Mouse (Mus musculus): Measurements from ENCODE around the gene Gm20388.

The Gm20388 gene

DNA sequence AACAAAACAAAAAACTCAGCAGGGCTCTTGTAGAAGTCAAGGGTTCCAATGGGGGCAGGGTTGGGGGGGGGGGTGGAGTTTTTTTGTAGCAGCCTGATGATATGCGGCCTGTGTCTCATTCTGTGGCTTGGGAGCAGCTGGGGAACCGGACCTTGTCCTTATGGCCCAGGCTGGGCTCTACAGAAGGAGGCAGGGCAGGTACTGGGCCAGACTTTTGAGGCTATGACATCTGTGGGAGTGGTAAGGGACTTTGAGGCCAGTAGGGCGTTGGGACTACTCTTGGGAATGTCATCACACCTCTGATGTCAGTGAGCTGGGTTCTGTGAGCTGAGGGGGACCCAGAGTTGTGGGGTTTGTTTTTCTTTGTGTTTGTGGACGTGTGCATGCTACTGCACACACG, 584.8 kb downstream of the Gm20388 start:
- DNase-seq (ENCODE audit: extremely low spot score, low read depth, low spot score) = no peak

DNA sequence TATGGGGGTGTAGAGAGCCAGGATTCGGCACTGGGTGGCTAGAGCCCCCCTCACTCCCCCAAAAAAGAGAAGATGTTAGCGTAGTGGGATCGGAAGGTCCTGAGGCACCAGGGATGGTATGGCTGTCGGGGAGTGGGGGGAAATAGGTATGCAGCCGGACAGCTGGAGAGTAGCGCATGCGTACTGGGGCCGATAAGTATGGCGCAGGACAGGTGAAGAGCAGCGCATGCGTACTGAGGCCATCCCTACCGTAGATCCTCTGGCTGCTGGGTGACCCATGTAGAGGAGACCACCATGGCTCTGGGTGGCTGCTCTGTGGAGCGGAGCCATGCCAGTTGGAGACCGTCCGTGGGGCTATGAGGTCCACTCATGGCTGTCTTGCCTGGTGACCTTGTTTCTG, 585.8 kb downstream of the Gm20388 start:
- DNase-seq (ENCODE audit: extremely low spot score, low read depth, low spot score) = no peak

DNA sequence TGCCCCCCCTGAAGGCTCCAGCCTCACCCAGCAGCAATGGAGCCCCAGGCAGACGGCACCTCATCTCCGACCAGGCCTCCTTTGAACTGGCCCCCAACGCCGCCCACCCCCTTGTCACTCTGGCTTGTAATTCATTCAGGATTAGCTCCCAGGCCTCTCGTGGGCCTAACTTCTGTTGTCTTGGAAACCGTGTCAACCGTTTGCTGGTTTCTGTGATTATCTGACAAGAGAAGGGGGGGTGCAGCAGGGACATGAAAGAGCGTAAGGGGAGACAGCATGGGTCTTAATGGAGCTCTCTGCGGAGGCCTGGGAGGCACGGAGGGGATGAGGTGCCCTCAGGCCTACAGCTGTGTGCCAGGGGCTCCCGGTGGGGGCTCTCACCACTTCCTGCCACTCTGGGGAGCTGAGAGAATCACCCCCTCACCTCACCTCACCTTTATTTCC, 586.9 kb downstream of the Gm20388 start:
- DNase-seq (ENCODE audit: extremely low spot score, low read depth, low spot score) = no peak

DNA sequence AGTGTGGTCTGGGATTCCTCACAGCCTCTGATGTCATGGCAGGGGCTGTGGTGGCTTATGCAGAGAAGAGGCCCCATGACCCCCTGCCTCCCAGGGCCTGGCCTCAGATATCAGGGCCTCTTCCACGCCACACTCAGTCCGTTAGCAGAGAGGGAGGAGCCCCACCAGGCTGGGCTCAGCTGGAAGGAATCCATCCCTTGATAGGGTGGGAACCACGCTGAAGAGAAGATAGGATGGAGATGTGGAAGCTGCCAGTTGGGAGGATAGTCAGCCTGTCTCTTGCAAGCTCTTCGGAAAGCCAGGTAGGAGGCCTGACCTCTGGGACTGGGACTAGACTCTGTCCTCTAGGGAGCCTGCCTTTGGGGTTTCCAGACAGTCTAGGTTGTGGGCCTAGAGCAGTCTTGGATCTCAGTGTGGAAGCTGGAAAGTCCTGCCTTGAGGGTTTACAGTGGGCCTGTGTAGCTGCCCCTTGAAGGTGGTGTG, 587.7 kb downstream of the Gm20388 start:
- DNase-seq (ENCODE audit: extremely low spot score, low read depth, low spot score) = no peak

DNA sequence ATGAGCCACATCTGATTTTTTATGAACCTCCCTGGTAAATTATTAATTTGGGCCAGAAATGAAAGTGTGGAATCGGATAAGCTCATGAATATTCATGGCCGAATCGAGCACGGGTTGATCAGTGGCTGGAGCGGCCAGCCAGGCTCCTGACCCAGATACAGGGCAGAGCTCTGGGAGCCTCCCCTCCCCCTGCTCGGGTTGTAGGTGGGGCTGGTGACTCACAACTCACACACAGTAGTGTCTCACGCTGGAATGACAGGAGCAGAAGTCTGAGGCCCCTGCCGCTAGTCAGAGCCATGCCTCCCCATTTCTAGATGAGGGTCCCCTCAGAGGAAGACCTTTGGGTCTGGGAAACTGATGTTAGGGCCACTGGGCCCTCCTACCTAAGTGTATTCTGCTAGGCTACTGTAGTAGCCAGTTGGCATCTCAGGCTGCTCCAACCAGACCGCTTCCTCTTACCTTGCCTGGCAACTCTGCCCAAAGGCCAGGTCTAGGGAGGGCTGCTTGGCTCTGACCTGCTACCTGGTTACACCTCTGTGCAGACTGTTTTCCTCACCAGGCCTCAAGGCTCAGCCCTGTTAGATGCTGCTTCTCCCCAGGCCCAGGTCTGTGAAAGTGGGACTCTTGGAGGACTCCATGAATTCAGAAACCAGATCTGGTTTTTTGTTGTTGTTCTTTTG, 588.4 kb downstream of the Gm20388 start:
- DNase-seq (ENCODE audit: extremely low spot score, low read depth, low spot score) = no peak

DNA sequence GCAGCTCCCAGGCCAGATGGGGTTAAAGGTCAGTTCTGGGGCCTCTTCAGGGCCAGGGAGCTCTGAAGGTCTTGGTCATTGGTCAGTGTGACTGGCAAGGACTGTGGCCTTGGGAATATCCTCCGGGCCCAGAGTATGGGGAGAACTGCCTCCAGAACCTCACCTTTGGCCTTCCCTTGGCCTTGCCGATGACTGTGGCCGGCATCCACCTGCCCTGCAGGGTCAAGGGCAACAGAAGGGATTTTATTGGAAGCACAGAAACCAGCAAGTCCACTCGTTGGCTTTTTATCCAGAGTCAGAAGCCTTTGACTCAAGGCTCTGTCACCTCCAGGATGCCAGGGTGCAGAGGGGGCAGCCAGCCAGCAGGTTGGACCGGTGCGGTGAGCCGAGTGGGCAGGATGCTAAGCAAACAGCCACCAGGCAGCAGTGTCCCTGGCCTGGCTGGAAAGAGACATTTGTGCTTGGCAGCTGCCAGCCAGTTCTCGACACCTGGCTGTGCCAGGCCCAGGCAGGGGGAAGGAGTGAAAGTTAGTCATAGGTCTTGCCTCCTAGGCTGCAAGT, 590.1 kb downstream of the Gm20388 start:
- DNase-seq (ENCODE audit: extremely low spot score, low read depth, low spot score) = no peak

DNA sequence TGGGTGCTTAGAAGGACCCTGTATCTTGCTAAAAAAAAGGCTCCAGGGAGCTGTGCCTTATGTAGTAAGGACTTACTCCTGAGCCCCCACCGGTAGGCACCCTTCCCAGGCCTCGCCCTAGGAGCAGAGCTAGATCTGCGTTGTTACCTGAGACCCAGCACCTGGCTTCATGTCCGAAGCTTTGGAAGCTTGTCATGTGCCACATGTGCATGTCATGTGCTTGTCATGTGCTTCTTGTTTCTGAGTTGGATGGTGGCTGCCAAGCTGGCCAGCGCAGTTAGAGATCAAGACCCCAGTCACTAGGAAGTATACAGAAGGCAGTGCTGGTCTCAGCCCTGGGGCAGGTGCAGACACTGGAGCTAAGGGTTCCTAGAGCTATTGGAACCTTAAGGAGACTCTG, 590.8 kb downstream of the Gm20388 start:
- DNase-seq (ENCODE audit: extremely low spot score, low read depth, low spot score) = no peak

DNA sequence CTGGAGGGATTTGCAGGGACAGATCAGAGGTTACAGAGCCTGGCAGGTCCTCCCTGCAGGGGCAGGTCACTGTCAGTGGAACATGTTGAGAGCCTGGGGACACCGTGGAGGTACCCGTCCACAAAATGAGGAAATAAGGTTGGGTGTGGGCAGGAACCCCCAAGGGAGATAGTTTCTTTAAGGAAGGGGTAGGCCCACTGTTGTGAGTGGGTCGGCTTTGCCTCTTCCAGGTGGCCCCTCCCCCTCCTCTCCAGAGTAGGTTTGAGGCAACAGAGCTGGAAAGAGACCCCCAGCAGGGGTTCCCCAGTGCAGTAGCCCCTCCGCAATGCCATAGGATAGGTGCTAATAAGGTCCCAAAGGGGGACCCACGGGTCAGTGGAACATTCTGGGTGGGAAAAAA, 591.8 kb downstream of the Gm20388 start:
- no peak for DNase-seq (ENCODE audit: extremely low spot score, low read depth, low spot score)

DNA sequence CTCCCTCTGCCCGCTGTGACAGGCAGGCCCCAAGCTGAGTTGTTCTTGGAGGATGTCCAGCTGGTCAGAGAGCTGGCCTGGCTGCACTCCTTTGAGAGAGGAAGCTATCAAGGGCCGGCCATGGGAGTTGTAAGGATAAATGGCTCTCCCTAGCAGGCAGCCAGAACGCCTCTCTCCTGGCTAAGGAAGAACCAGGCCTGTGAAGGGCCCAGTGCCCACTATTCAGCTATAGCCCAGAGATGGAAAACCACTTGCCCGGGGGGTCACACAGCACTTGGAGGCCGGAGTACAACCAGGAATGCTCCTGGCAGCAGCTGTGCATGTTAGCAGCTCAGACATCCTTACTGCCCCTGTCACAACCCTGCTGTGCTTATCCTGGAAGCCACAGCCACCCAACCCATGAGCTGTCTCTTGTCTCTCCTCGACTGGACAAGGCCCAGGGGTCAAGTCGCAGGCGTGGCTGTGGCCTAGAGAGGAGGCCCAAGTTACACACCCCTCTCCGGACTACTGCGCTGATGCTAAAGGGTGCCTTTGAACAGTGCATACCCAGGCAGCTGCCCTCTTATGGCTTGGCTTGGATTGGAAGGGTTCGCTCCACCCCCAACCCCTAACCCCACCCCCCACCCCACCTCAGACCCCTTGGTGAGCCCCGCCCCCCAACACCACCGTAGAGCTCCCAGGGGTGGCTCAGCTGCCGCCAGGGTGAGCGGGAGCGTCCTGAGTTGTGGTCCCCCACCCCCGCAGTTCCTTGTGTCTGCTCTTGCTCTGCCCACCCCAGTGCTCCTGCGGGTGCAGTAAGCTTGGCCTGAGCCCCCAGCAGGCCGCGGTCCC, 593.8 kb downstream of the Gm20388 start:
- no peak for DNase-seq (ENCODE audit: extremely low spot score, low read depth, low spot score)

DNA sequence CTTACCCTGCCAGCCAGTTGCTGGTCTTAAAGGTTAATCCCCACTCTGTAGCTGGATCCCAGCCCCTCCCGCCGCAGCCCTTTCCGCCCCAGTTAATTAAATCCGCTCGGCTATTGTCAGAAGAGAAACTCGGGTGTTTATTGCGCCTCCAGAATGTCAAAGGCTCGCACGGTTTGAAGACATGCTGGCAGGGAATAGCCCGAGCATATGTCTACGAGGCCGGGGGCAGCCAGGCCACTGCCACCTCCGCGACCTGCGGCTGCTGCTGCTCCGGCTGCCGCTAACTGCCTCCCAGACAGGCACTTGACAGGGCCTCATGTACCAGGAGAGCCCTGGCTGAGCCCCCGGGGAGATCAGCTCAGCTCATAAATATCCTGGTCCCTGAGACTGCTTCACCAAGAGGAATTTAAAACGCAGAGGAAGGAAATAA, 594.5 kb downstream of the Gm20388 start:
- DNase-seq (ENCODE audit: extremely low spot score, low read depth, low spot score) = no peak

DNA sequence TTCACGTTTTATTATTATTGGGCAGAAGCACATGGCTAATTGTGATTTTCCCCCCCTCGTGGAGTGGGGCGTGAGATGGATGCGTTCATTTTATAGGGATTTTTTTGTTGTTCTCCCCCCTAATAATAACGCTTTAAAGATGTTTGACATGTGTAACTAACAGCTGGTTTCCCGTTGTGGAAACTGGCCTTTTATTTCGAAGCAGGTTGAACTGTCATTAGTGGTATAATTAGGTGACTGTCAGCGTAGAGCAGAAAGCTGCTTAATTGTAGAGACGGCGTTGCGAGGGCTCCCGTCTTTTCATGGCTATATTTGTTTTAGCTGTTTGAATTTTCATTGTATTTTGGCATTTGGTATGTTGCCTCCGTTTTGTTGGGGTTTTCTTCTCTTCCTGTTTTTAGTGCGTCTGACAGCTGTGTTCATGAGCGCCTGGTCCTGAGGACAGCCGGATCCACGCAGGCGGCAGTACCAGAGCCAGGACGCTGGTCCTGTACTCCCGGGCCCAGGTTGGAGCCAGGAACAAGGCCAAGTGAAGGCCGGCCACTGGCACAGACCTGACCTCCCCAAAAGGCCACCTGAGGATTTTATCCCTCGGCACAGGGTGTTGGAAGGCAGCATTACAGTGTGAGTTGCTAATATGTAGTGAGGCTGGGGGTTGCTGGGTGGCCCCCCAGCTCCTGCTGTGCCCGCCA, 595.1 kb downstream of the Gm20388 start:
- DNase-seq (ENCODE audit: extremely low spot score, low read depth, low spot score) = no peak

DNA sequence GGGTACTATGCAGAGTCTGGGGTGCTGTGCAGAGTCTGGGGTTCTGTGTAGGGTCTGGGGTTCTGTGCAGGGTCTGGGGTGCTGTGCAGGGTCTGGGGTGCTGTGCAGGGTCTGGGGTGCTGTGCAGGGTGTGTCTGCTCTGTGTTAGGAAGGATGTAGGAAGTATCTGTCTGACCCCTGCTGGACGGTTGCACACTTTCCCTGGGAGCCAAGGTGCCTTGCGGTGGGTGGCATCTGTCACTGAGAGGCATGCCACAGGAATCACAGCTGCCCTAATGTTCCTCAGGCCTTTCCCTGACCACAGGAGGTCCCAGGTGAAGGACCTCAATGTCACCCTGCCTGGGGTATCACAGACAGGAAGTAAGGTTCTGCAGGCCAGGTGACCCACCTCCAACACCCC, 595.9 kb downstream of the Gm20388 start:
- DNase-seq (ENCODE audit: extremely low spot score, low read depth, low spot score) = no peak

DNA sequence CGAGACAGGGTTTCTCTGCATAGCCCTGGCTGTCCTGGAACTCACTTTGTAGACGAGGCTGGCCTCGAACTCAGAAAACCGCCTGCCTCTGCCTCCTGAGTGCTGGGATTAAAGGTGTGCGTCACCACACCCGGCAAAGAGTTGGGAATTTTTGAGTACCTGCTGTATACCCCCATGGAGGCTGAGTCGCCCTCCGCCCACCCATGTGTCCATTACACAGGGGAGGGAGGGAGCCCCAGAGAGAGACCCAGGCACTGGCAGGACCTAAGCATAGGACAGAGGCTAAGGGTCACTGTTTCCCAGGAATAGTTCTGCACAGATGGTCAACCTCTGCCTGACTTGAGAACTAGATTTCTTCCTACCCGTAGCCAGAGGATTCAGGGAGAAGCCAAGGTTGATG, 596.6 kb downstream of the Gm20388 start:
- no peak for DNase-seq (ENCODE audit: extremely low spot score, low read depth, low spot score)

DNA sequence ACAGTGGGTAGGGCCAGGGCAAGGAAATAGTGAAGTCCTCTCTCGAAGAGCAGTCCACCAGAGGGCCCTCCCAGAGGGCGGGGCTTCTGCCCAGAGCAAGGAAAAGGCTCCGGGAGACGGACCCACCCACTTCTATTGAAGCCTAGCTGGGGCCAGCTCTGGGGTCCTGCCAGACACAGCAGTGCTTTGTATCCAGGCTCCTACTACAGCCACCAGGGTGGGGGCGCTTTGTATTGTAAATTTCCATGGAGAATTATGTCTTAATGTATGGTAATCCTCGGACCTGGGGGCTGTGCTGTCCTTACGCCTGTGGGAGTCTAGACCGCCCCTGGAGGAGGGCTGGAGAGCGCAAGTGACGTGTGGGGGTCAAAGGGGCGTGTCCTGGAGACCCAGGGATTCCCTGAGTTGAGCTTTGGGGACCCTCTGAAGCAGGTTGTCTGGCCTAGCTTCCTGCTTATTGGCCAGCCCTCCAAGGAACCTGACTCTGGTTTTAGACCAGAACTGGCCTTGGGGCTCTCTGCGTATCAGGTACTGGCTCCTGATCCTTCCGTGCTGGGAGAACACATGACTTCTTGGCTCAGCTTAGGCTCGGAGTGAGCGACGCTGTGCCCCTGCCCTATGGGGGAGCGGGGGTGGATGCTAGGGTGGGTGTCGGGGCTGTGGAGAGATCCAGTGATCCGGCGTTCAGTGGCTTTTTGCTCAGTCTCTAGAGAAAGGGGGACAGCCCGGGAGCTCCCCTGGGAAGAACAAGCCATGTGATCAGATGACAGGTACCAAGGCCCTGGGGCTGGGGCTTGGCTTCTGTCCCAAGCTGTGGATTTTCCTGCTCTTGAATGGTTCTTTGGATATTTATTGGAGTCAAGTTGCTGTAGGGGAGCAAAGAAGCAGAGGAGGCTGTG, 598.7 kb downstream of the Gm20388 start:
- DNase-seq (ENCODE audit: extremely low spot score, low read depth, low spot score) = no peak

DNA sequence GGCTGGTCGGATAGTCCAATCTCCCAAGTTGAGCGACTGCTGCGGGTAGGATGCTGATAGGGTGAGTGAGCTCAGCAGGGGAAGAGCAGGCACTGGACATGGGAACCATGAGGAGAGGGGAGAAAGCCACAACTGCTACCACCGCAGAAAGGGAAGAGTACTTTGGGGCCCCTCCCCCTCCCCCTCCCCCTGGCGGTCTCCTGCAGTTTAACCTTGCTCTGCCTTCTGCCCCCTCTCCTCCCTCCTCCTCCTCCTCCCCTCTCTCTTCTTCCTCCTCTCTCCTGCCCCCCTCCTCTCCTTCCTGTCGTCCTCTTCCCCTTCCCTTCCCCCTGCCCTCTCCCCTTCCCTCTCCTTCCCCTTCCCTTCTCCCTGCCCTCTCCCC, 599.4 kb downstream of the Gm20388 start:
- no peak for DNase-seq (ENCODE audit: extremely low spot score, low read depth, low spot score)

DNA sequence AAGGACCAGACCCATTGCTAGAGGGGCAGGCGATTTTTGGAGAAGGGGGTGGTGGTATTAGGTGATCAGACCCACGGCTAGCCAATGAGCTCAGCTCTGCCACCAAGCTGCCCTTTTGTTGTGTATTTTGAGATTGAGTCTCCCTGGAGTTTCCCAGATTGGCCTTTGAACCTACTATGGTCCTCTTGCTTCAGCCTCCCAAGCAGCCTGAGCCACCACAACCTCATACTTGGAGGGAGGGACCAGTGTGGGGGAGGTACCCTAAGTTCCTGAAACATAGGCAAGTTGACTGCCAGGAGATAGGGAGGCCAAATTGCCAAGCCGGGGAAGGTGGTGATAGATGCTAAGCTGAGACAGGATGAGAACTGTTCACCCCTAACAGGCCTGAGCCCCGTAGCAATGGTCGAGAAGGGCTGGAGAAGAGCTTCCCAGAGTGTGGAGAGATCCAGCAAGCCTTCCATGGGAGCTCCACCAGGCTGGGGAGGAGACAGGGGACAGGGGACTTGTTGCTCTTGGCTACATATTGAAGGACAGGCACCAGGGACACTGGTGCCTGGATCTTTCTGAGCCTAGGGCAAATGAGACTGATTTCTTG, 600.3 kb downstream of the Gm20388 start:
- DNase-seq (ENCODE audit: extremely low spot score, low read depth, low spot score) = no peak

DNA sequence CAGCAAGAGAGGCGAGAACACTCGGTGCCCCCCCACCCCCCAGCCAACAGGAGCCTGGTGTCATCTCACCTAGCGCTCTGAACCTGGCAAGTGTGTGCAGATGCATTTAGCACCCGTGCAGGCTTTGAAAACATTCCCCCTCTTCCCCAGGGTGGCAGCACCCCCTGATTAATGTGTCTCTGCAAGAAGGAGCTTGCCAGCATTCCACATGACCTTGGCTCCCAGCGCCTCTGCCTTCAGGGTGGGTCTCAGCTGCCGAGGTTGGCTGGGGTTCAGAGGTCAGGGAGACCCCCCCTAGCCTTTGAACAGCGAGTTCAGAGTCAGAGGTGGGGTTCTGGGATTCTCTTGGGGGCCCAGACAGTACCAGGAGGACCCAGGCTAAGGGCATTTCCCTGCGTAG, 601.1 kb downstream of the Gm20388 start:
- no peak for DNase-seq (ENCODE audit: extremely low spot score, low read depth, low spot score)

DNA sequence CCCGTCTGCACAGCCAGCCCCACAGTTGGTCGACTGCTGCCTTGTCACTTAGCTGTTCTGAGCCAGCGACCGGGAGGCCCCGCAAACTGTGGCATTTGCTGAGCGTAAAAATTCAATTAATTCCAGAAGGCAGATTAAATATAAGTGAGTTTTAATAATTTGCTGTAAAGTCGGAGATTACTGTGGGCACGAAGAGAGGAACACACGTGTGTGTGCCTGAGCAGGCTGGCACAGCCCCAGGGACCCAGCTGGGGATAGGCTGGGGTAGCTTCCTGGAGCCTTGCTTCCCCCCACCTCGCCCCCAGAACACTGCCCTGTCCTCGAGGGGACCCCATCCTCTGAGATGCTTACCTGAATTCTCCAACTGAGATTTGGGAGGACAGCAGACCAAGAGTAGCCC, 601.7 kb downstream of the Gm20388 start:
- DNase-seq (ENCODE audit: extremely low spot score, low read depth, low spot score) = no peak

DNA sequence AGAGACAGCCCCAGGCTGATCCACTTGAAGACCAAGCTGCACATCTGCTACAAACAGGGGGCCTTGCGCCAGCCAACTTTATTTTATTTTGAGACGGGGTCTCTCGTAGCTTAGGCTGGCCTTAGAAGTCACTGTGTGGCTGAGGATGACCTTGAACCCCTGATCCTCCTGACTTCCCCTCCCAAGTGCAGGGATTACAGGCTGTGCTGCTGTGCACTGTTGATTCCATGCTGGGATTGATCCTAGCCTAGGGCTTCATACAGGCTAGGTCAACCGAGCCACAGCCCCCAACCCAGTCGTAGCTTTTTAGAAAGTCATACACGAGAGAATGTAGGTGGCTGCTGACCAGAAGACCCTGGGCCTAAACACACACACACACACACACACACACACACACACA, 602.5 kb downstream of the Gm20388 start:
- no peak for DNase-seq (ENCODE audit: extremely low spot score, low read depth, low spot score)
